Mouse (Mus musculus): ENCODE data around the gene Tspo2. TPM values are rescaled to one million over a fixed set of nuclear protein-coding genes. Genes with fewer than 3 reads are reported as not detected.

The Tspo2 gene
- total RNA-seq, 4 experiments from 2014 or later = not detected

DNA sequence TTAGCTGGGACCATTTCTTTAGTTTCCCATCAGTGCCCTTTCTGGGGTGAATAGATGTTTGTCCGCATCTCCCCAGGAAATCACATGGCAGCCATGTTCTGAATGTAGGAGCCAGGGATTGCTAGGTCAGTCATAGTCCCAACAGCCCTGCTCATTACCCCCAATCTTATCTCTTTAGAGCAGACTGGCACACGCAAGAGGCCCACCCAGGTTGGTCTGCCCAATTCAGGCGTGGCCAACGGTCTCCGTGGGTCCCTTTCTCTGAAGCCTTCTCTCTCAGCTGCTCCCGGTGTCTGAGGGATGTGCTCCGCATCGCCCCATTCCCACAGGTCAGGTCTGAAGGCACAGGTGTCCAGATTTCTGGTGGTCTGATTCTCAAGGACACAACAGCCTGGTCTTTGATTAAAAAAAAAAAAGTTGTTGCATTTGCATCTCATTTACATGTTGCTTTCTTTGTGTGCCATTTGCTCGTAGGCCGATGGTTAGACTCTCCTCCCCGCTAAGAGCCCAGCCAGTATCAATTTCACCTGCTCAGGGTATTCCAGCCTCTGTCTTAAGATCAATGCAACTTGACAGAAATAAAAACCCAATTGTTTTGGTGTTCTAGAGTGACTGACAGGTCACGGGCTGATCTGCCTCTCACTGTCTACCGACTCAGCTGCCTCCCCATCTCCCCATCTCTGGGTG is 513 bp downstream of the Tspo2 start:
- DNase-seq (ENCODE audit: low spot score) = no peak

GRCm38 (mm10) chr17:48447675-48448074 is 3.6 kb downstream of the Tspo2 start:
- no peak for DNase-seq (ENCODE audit: low spot score)

- DNase-seq (ENCODE audit: low spot score) = no peak
These were observed 7.7 kb downstream of the Tspo2 start for GRCm38 (mm10) chr17:48443542-48444145.

DNA sequence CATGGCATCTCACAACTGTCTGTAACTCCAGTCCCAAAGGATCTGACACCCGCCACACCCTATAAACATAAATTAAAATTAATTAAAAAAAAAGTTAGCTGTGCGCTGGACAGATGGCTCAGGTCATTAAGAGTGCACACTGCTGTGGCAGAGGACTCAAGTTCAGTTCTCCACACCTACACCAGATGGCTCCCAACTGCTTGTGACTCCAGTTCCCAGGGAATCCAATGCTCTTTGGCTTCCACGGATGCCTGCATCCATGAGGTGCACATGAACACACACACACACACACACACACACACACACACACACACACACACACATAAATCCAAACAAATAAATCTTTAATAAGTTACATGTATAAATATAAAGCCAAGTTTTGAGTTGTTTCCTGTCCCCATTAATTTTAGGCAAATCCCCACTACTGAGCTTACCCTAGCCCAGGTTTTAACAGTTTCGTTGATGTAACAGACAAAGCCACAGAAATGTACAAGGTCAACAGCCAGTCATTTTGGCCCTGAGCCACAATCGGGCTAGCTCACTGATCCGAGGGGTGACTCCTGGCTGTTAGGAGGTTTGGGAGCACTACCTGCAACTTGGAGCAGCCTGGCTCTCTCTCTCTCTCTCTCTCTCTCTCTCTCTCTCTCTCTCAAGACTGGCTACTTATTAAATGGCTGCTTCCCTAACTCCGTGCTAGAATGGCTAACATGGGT is 8.4 kb downstream of the Tspo2 start:
- DNase-seq (ENCODE audit: low spot score) = no peak

DNA sequence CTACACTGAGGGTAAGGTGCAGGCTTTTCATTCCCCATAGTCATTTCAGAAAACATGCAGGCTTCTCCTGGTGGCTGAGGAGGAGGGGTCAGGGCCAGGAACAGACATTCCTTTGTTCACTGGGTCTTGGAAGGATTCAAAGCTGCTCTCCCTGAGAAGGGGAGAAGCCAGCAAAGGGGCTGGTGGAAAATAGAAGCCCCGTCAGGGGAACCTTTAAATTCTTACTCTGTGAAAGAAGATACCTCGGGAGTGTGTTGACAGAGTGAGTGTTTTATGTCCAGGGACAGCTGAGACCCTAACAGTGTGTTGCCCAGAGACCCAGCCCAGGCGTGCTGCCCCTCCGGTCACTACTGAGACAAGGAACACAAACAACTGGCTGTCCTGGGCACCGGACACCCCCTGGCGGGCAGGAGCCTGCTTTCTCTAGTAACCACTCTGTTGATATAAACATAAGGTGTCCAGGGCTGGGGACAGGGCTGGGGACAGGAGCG is 13.9 kb downstream of the Tspo2 start:
- DNase-seq (ENCODE audit: low spot score) = no peak

DNA sequence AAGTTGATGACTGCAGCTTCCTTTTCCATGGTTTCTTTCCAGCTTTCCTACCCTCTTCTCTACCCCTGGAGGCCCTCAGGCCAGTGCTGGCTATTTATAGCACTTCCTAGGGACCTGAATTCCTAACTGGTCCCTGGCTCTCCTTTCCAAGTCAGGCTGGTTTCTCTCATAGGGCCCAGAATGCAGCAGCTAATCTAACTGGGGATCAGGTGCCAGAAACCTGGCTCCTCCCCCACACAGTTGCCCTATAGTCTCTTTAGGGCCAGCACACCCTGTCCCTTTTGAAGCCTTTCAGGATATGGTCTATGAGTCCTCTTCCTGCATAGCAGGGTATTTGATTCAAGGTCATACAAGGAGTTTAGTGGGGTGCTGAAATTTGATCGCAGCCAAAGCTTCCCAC is 14.8 kb downstream of the Tspo2 start:
- peak; percentile 49 for DNase-seq (ENCODE audit: low spot score)

DNA sequence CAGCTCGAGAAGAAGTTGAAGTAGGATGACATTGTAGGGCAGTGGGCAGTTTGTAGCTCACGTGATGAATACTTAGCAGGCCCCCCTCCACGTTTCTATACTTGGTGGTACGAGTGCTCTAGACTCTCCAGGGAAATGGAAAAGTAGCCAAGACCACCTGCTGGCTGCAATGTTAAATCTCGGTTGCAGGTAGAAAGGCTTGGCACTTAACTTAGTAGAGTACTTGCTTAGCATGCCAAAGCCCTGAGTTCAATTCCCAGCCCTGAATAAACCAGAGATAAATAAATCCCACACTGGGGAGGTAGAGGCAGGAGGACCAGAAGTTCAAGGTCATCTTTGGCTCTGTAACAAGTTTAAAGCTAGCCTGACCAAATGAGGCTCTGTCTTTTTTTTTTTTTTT is 16.8 kb downstream of the Tspo2 start:
- no peak for DNase-seq (ENCODE audit: low spot score)

- DNase-seq (ENCODE audit: low spot score) = no peak
These were observed 17.5 kb downstream of the Tspo2 start for GRCm38 (mm10) chr17:48433689-48434330.

DNA sequence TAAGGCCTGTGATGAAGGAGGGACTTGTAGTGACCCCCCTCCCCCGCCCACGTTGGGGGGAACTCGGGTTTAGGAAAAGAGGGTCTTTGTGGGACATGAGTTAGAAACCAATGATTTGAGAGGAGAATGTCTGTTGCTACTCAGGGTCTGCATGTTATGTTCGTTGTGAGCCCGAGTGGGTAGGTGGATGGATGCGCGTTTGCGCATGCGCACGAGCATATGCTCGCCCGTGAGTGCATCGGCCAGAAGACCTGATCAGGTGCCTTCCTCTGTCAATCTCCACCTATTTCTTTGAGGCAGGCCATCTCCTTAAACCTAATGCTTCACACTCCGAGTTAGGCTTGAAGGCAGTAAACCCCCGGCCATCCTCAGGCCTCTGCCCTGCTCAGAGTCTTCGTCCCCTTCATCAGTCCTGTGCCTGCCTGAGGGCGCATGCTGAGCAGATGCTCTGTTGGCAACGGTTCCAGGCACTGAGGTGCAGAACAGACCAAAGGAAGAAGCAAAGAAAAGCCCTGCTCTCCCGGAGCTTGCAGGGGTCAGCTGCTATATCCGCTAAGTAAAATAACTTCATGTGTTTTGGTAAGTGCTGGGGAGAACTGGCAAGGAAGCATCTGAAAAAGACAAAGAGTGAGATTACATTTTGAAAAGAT is 18.2 kb downstream of the Tspo2 start:
- DNase-seq (ENCODE audit: low spot score) = no peak

DNA sequence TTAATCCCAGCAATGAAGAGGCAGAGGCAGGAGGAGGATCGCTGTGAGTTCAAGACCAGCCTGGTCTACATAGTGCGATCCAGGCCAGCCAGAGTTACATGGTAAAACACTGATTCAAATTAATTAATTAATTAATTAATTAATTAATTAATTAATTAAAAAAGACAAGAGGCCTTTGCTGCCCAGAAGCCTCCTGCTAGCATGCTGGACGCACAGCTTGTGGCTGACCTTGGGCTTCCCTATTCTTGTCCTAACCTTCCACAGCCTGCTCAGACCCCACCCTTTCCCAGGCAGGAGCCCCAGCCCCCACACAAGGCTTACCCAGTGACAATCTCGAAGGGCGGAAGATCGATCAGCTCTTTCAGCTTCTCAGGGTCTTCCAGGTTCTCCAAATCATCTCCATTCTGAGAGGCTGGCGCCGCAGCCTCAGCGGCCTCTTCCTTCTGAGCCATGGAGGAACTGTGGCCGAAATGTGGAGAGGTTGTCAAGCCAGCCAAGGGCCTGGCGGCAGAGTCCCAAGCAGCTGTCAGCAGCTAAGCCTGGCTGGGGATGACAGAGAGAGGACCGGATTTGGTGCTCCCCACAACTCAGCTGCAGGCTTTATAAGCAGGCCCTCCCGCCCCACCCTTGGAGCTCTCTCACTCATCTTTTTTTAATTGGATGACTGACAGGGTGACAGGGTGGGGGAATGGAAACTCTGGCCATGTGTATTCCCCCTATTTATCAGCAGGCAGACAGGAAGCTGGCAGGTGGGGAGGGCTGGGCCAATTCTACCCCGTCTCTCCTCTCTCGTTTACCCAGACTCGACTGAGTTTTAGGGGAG is 19.0 kb downstream of the Tspo2 start, which contains the start of gene Apobec2:
Gene Apobec2 (minus strand): TSS at position 773 of the 823 bp plus-strand sequence.
- no peak for DNase-seq (ENCODE audit: low spot score)

- no peak for DNase-seq (ENCODE audit: low spot score)
These were observed 20.3 kb downstream of the Tspo2 start for GRCm38 (mm10) chr17:48431054-48431453.

GRCm38 (mm10) chr17:48430394-48430793 is 20.9 kb downstream of the Tspo2 start:
- peak; percentile 69 for DNase-seq (ENCODE audit: low spot score)

DNA sequence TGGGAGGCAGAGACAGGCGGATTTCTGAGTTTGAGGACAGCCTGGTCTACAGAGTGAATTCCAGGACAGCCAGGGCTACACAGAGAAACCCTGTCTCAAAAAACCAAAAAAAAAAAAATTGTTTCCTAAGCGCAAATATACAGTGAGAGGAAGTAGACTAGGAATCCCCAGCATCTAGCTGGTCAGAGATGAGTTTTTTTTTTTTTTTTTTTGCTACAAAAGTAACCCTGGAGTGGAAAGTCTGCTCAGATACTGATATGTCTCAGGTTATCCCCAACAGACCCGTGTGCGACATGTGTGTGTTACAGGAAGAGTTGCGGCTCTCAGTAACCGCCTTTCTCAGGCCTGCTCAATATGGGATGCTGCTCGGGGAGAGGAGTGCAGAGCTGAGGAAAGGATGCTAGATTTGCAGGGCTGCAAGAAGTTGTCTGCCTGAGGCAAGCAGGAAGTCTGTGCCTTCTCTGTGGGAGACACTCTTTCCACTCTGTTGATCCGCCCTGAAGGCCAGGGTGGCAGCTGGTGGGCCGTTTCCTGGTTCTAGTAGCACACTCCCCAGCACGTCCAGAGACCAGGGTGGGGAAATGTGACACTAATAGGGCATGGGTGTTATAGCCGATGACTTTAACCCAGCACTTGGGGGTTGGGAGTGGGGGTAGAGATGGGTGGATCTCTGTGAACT is 23.3 kb downstream of the Tspo2 start:
- no peak for DNase-seq (ENCODE audit: low spot score)

- DNase-seq (ENCODE audit: low spot score) = no peak
These were observed 24.2 kb downstream of the Tspo2 start for GRCm38 (mm10) chr17:48426991-48427750.

GRCm38 (mm10) chr17:48425823-48426612 is 25.3 kb downstream of the Tspo2 start:
- DNase-seq (ENCODE audit: low spot score) = no peak

DNA sequence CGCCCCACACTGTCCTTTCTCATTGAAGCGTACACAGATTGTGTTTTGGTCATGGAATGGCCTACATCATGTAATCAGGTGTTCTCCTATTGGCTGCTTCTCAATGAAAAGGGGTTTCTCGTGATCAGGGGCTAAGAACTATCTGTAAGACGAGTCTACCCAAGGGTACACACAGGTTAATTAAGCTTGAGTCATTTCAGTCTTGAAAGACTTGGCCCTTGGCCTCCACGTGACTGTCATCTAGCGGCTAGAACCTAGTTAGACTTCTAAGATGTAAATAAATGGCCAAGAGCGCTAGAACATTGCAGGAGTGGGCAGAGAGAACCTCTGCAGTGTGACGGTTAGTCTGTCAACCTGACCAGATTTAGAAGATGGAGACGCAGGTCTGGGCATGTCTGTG is 27.1 kb downstream of the Tspo2 start:
- DNase-seq (ENCODE audit: low spot score) = no peak

- DNase-seq (ENCODE audit: low spot score) = no peak
These were observed 31.8 kb downstream of the Tspo2 start for GRCm38 (mm10) chr17:48419571-48419970.

GRCm38 (mm10) chr17:48418781-48419180 is 32.5 kb downstream of the Tspo2 start:
- no peak for DNase-seq (ENCODE audit: low spot score)

DNA sequence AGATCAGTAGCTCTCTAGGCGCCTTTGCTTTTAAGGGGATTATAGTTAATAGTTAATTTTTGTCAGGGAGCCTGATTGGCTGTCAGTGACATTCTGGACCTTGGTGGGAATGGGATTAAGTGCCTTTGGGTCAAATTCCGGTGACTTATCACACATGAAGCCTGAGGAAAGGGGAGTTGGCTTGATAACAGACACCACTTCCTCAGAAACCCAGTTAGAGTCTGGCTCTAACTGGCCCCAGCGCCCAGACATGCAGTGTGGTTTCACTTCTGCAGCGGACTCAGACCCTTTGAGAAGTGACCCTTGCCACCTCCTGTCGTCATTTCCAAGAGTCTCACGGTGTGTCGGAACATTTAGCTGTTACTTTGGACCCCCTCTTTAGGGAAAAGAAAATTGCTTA is 33.1 kb downstream of the Tspo2 start:
- no peak for DNase-seq (ENCODE audit: low spot score)

Data from heart, adult 8-10 months (tissue).